In the genomic region with DNA sequence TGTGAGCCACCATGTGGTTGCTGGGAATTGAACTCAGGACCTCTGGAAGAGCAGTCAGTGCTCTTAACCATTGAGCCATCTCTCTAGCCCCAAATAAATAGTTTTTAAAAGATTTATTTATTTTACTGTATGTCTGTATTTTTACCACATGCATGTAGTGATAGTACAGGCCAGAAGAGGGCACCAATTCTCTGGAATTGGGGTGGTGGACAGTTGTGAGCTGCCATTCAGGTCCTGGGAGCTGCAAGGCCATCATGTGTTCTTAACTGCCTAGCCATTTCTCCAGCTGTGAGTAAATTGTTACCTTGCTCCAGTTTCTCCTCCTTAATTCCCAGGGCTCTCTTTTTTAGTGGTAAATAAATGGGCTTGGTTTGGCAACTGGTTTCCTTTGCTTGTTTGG, we compare ENCODE assay signal across 8 mouse cellular contexts. TPM values are rescaled to one million over a fixed set of nuclear protein-coding genes. Genes with fewer than 3 reads are reported as not detected.
DNase-seq lines count a peak whose midpoint lies in the region; ATAC-seq and TF ChIP-seq lines count a peak whose summit lies in the region.

No protein-coding gene starts in this region.

- no peak for ATAC-seq in cerebellum, adult (ENCODE audit: insufficient number of reproducible peaks, low FRiP score, low TSS enrichment)
- ATAC-seq in erythroblast, adult 5-6 weeks (replicated peaks; ENCODE audit: low FRiP score, poor library complexity, severe bottlenecking), result no peak

- no peak overlapping the region for H3K4me3 ChIP-seq in cerebellum, adult 2 months (replicated peaks; ENCODE audit: insufficient read depth, low read depth, low read length)
- H3K4me3 ChIP-seq in limb, embryonic 10.5 days, result no peak overlapping the region

- TF ChIP-seq POLR2A in cerebellum, adult 2 months (IDR thresholded peaks at IDR 0.05; ENCODE audit: borderline replicate concordance, insufficient read depth, low read length), result no peak
- no peak for TF ChIP-seq POLR2A in brain, embryonic 14.5 days (IDR thresholded peaks at IDR 0.05; ENCODE audit: borderline replicate concordance, extremely low read depth, insufficient read depth, insufficient read length, poor library complexity, severe bottlenecking)

- H3K36me3 ChIP-seq in limb, embryonic 10.5 days, result no peaks in the 10 kb centered on the region

- H3K9me3 ChIP-seq in limb, embryonic 10.5 days (replicated peaks), result no peaks in the 10 kb centered on the region

- H3K27ac ChIP-seq in cerebellum, adult 2 months (ENCODE audit: insufficient read depth, low read length), result no peak overlapping the region
- H3K27ac ChIP-seq in limb, embryonic 10.5 days, result no peak overlapping the region

- peak; percentile 49; the same call in 1 of the 2 replicates for TF ChIP-seq CTCF in cerebellum, adult 2 months (IDR thresholded peaks at IDR 0.05; ENCODE audit: borderline replicate concordance, insufficient read depth, low read depth, low read length)
- peak; percentile 59 for TF ChIP-seq CTCF in brain, embryonic 14.5 days (IDR thresholded peaks at IDR 0.05; ENCODE audit: borderline replicate concordance, extremely low read depth, insufficient read depth, insufficient read length)

- H3K27me3 ChIP-seq in cerebellum, adult 2 months (ENCODE audit: control insufficient read depth, insufficient read depth, low read length), result no peaks in the 10 kb centered on the region; the same call in 1 of the 2 replicates
- H3K27me3 ChIP-seq in limb, embryonic 10.5 days (ENCODE audit: low read depth, poor library complexity, severe bottlenecking), result no peaks in the 10 kb centered on the region

- no peak for DNase-seq in cerebellum, adult 2 months
- DNase-seq in layer of hippocampus, postnatal 10 days (ENCODE audit: low spot score in 2 of 2), result peak; percentile 57 to 60
- no peak for DNase-seq in layer of hippocampus, adult 8-10 months (ENCODE audit: low spot score in 2 of 2)
- DNase-seq in A20 (ENCODE audit: low read depth, low spot score), result peak; percentile 59
- peak; percentile 58 for DNase-seq in brain, embryonic 14.5 days (ENCODE audit: low read depth)
- DNase-seq in limb, embryonic 10.5 days (ENCODE audit: low spot score), result peak; percentile 43

- H3K4me1 ChIP-seq in cerebellum, adult 2 months (ENCODE audit: control insufficient read depth, insufficient read depth, low read length), result no peaks in the 10 kb centered on the region
- peaks cover 2% of the 10 kb centered on the region; the same call in 1 of the 2 replicates for H3K4me1 ChIP-seq in limb, embryonic 10.5 days

RNA-seq across cellular contexts. Expression of gene 3110009E18Rik, which starts 33.2 kb away (rescaled TPM):
- polyA plus RNA-seq in cerebellum, adult 2 months (2012; rRNA removed), result 6.5 and 7.7 TPM in 2 replicates
- total RNA-seq in layer of hippocampus, postnatal 10 days (2021), result 1 to 10 TPM; 7.1 to 8.7 TPM
- 1 to 10 TPM; 6.2 to 8.1 (median 7.4) TPM for total RNA-seq in layer of hippocampus, adult 8-10 months (2022)
- 6.6 and 10.9 TPM in 2 replicates for polyA plus RNA-seq in brain, embryonic 14.5 days (2012; rRNA removed)
- polyA plus RNA-seq in limb, embryonic 10.5 days (2016; fragmentation: Nextera tagmentation; extraction: Ambion mirVana), result 14.7 and 19.3 TPM in 2 replicates
- 6.5 and 8.2 TPM in 2 replicates for total RNA-seq in erythroblast, adult 5-6 weeks (2015; ENCODE audit: low replicate concordance)
- not detected in 2 replicates for total RNA-seq in erythroblast, adult 5-6 weeks (2017; ENCODE audit: low replicate concordance)

RNA-seq across cellular contexts. Expression of gene Dbi, which starts 33.4 kb away (rescaled TPM):
- polyA plus RNA-seq in cerebellum, adult 2 months (2012; rRNA removed), result 1,176 and 1,178 TPM in 2 replicates
- total RNA-seq in layer of hippocampus, postnatal 10 days (2021), result 100 to 1,000 TPM; 611 to 668 TPM
- 100 to 1,000 TPM; 269 to 515 (median 389) TPM for total RNA-seq in layer of hippocampus, adult 8-10 months (2022)
- polyA plus RNA-seq in brain, embryonic 14.5 days (2012; rRNA removed), result 514 and 714 TPM in 2 replicates
- 670 and 699 TPM in 2 replicates for polyA plus RNA-seq in limb, embryonic 10.5 days (2016; fragmentation: Nextera tagmentation; extraction: Ambion mirVana)
- 59.9 and 82.1 TPM in 2 replicates for total RNA-seq in erythroblast, adult 5-6 weeks (2015; ENCODE audit: low replicate concordance)
- total RNA-seq in erythroblast, adult 5-6 weeks (2017; ENCODE audit: low replicate concordance), result 73.0 and 77.2 TPM in 2 replicates

Comparison
In these comparisons a context has a peak if more than half of its experiments do, and no peak if none do; other contexts are left out.
1. DNase-seq: peak in layer of hippocampus, postnatal 10 days (2 of 2), A20 (single experiment), brain, embryonic 14.5 days (single experiment) and limb, embryonic 10.5 days (single experiment); none in cerebellum, adult 2 months (0 of 2) and layer of hippocampus, adult 8-10 months (0 of 2).